Mouse (Mus musculus): ENCODE measurements around the gene Scml4. TPM values are rescaled to one million over a fixed set of nuclear protein-coding genes. Genes with fewer than 3 reads are reported as not detected.
A peak's percentile ranks its signal among the peaks of the same experiment; 100 is the strongest.

The Scml4 gene
- polyA plus RNA-seq, 1 experiment from 2014 or later: 2.0 TPM

GRCm38 (mm10) chr10:42957881-42958651 lies 97.9 kb downstream of the Scml4 start:
- ATAC-seq (replicated peaks; ENCODE audit: extremely low read depth, insufficient read depth, low FRiP score): peak; percentile 78
- WGBS: 7% methylated on average over 21 of the region's 21 CpGs
- peak overlapping the region; percentile 50 for H3K9ac ChIP-seq (ENCODE audit: low read length)

GRCm38 (mm10) chr10:42958686-42959085 lies 98.5 kb downstream of the Scml4 start:
- Histone ChIP-seq H3K4me3 (ENCODE audit: low read length) (no peak overlapping the region), H3K27me3 (ENCODE audit: control insufficient read depth, insufficient read depth, low read length) (peaks cover 8% of the 10 kb centered on the region), H3K27ac (ENCODE audit: low read length) (no peak overlapping the region), H3K4me1 (ENCODE audit: control insufficient read depth, insufficient read depth, low read length) (0 out of 2 replicates have a peak, but pooled peaks cover 4% of the 10 kb centered on the region), H3K36me3 (ENCODE audit: control insufficient read depth, insufficient read depth) (no peaks in the 10 kb centered on the region), H3K4me2 (ENCODE audit: low read depth, low read length) (peak overlapping the region; percentile 61), H3K9me3 (replicated peaks; ENCODE audit: control insufficient read depth, low read length) (peaks cover 4% of the 10 kb centered on the region; the same call in 1 of the 2 replicates), H3K9ac (ENCODE audit: low read length) (no peak overlapping the region)
- no peak for ATAC-seq (replicated peaks; ENCODE audit: extremely low read depth, insufficient read depth, low FRiP score)
- WGBS: 66% methylated on average over 4 of the region's 4 CpGs

More at GRCm38 (mm10) chr10:42957881-42958651, 97.9 kb downstream of the Scml4 start:
- Histone ChIP-seq H3K9me3 (replicated peaks; ENCODE audit: control insufficient read depth, low read length) (peaks cover 4% of the 10 kb centered on the region; the same call in 1 of the 2 replicates), H3K27ac (ENCODE audit: low read length) (no peak overlapping the region), H3K4me3 (ENCODE audit: low read length) (peak overlapping the region; percentile 48), H3K4me1 (ENCODE audit: control insufficient read depth, insufficient read depth, low read length) (0 out of 2 replicates have a peak, but pooled peaks cover 4% of the 10 kb centered on the region), H3K4me2 (ENCODE audit: low read depth, low read length) (peak overlapping the region; percentile 61), H3K36me3 (ENCODE audit: control insufficient read depth, insufficient read depth) (no peaks in the 10 kb centered on the region), H3K27me3 (ENCODE audit: control insufficient read depth, insufficient read depth, low read length) (peaks cover 8% of the 10 kb centered on the region)

- Histone ChIP-seq H3K9me3 (replicated peaks; ENCODE audit: control insufficient read depth, low read length) (no peaks in the 10 kb centered on the region), H3K4me1 (ENCODE audit: control insufficient read depth, insufficient read depth, low read length) (0 out of 2 replicates have a peak, but pooled peaks cover 4% of the 10 kb centered on the region), H3K4me3 (ENCODE audit: low read length) (no peak overlapping the region), H3K27ac (ENCODE audit: low read length) (no peak overlapping the region), H3K36me3 (ENCODE audit: control insufficient read depth, insufficient read depth) (no peaks in the 10 kb centered on the region), H3K4me2 (ENCODE audit: low read depth, low read length) (no peak overlapping the region), H3K27me3 (ENCODE audit: control insufficient read depth, insufficient read depth, low read length) (peaks cover 7% of the 10 kb centered on the region), H3K9ac (ENCODE audit: low read length) (no peak overlapping the region)
- WGBS: 74% methylated on average over 6 of the region's 6 CpGs
- no peak for ATAC-seq (replicated peaks; ENCODE audit: extremely low read depth, insufficient read depth, low FRiP score)
Observed at GRCm38 (mm10) chr10:42961771-42962170, 101.6 kb downstream of the Scml4 start.

- Histone ChIP-seq H3K27me3 (ENCODE audit: control insufficient read depth, insufficient read depth, low read length) (peaks cover 3% of the 10 kb centered on the region; the same call in 1 of the 2 replicates), H3K4me3 (ENCODE audit: low read length) (no peak overlapping the region; the same call in 1 of the 2 replicates), H3K4me1 (ENCODE audit: control insufficient read depth, insufficient read depth, low read length) (0 out of 2 replicates have a peak, but pooled peaks cover 4% of the 10 kb centered on the region), H3K9ac (ENCODE audit: low read length) (no peak overlapping the region), H3K27ac (ENCODE audit: low read length) (no peak overlapping the region), H3K9me3 (replicated peaks; ENCODE audit: control insufficient read depth, low read length) (no peaks in the 10 kb centered on the region), H3K4me2 (ENCODE audit: low read depth, low read length) (peak overlapping the region; percentile 24; the same call in 1 of the 2 replicates), H3K36me3 (ENCODE audit: control insufficient read depth, insufficient read depth) (no peaks in the 10 kb centered on the region)
- no peak for ATAC-seq (replicated peaks; ENCODE audit: extremely low read depth, insufficient read depth, low FRiP score)
- 69% methylated on average over 6 of the region's 6 CpGs for WGBS
Observed at GRCm38 (mm10) chr10:42962181-42962601, 102.0 kb downstream of the Scml4 start.

GRCm38 (mm10) chr10:42962655-42963054 lies 102.5 kb downstream of the Scml4 start:
- H3K27ac ChIP-seq (ENCODE audit: low read length): no peak overlapping the region
- no peaks in the 10 kb centered on the region for H3K9me3 ChIP-seq (replicated peaks; ENCODE audit: control insufficient read depth, low read length)
- H3K9ac ChIP-seq (ENCODE audit: low read length): no peak overlapping the region
- no peak for ATAC-seq (replicated peaks; ENCODE audit: extremely low read depth, insufficient read depth, low FRiP score)
- H3K36me3 ChIP-seq (ENCODE audit: control insufficient read depth, insufficient read depth): no peaks in the 10 kb centered on the region
- H3K4me1 ChIP-seq (ENCODE audit: control insufficient read depth, insufficient read depth, low read length): 0 out of 2 replicates have a peak, but pooled peaks cover 4% of the 10 kb centered on the region
- peak overlapping the region; percentile 24; the same call in 1 of the 2 replicates for H3K4me2 ChIP-seq (ENCODE audit: low read depth, low read length)
- no peaks in the 10 kb centered on the region for H3K27me3 ChIP-seq (ENCODE audit: control insufficient read depth, insufficient read depth, low read length)
- H3K4me3 ChIP-seq (ENCODE audit: low read length): no peak overlapping the region; the same call in 1 of the 2 replicates
- 82% methylated on average over 13 of the region's 13 CpGs for WGBS

- Histone ChIP-seq H3K36me3 (ENCODE audit: control insufficient read depth, insufficient read depth) (no peaks in the 10 kb centered on the region), H3K4me2 (ENCODE audit: low read depth, low read length) (no peak overlapping the region), H3K9ac (ENCODE audit: low read length) (no peak overlapping the region), H3K9me3 (replicated peaks; ENCODE audit: control insufficient read depth, low read length) (no peaks in the 10 kb centered on the region), H3K27ac (ENCODE audit: low read length) (no peak overlapping the region), H3K4me3 (ENCODE audit: low read length) (no peak overlapping the region), H3K4me1 (ENCODE audit: control insufficient read depth, insufficient read depth, low read length) (0 out of 2 replicates have a peak, but pooled peaks cover 4% of the 10 kb centered on the region), H3K27me3 (ENCODE audit: control insufficient read depth, insufficient read depth, low read length) (no peaks in the 10 kb centered on the region)
- ATAC-seq (replicated peaks; ENCODE audit: extremely low read depth, insufficient read depth, low FRiP score): no peak
- 96% methylated on average over 2 of the region's 2 CpGs for WGBS
Observed at GRCm38 (mm10) chr10:42963061-42963460, 102.9 kb downstream of the Scml4 start.

GRCm38 (mm10) chr10:42968332-42968731 lies 108.2 kb downstream of the Scml4 start:
- Histone ChIP-seq H3K9ac (ENCODE audit: low read length) (no peak overlapping the region), H3K36me3 (ENCODE audit: control insufficient read depth, insufficient read depth) (no peaks in the 10 kb centered on the region), H3K4me3 (ENCODE audit: low read length) (no peak overlapping the region), H3K9me3 (replicated peaks; ENCODE audit: control insufficient read depth, low read length) (no peaks in the 10 kb centered on the region), H3K4me1 (ENCODE audit: control insufficient read depth, insufficient read depth, low read length) (no peaks in the 10 kb centered on the region), H3K27me3 (ENCODE audit: control insufficient read depth, insufficient read depth, low read length) (peaks cover 3% of the 10 kb centered on the region; the same call in 1 of the 2 replicates), H3K4me2 (ENCODE audit: low read depth, low read length) (no peak overlapping the region), H3K27ac (ENCODE audit: low read length) (no peak overlapping the region)
- WGBS: 31% methylated on average over 2 of the region's 2 CpGs
- ATAC-seq (replicated peaks; ENCODE audit: extremely low read depth, insufficient read depth, low FRiP score): no peak

- 23% methylated on average over 18 of the region's 18 CpGs for WGBS
- Histone ChIP-seq H3K27ac (ENCODE audit: low read length) (no peak overlapping the region), H3K4me3 (ENCODE audit: low read length) (no peak overlapping the region), H3K4me2 (ENCODE audit: low read depth, low read length) (peak overlapping the region; percentile 41), H3K27me3 (ENCODE audit: control insufficient read depth, insufficient read depth, low read length) (peaks cover 3% of the 10 kb centered on the region; the same call in 1 of the 2 replicates), H3K4me1 (ENCODE audit: control insufficient read depth, insufficient read depth, low read length) (no peaks in the 10 kb centered on the region), H3K9ac (ENCODE audit: low read length) (no peak overlapping the region), H3K36me3 (ENCODE audit: control insufficient read depth, insufficient read depth) (no peaks in the 10 kb centered on the region), H3K9me3 (replicated peaks; ENCODE audit: control insufficient read depth, low read length) (no peaks in the 10 kb centered on the region)
- ATAC-seq (replicated peaks; ENCODE audit: extremely low read depth, insufficient read depth, low FRiP score): peak; percentile 63; the same call in 1 of the 2 replicates
Observed at GRCm38 (mm10) chr10:42972504-42973172, 112.5 kb downstream of the Scml4 start.

Measured in heart, embryonic 16.5 days (tissue).